Mouse (Mus musculus) midbrain, embryonic 16.5 days (tissue): ENCODE measurements around the gene Me3. TPM values are rescaled to one million over a fixed set of nuclear protein-coding genes. Genes with fewer than 3 reads are reported as not detected.
A peak's percentile ranks its signal among the peaks of the same experiment; 100 is the strongest.

Experiments
- ATAC-seq: fragments of 200-750 bp; cut with Nextera tagmentation; 2 replicates; pipeline ENCODE4 v1.8.0; 2017; ENCODE audit warnings: moderate TSS enrichment
- H3K27ac ChIP-seq: fragments of 300-500 bp; sonication (generic); 2 replicates; pipeline ENCODE4 v1.5.1; 2014; ENCODE audit warnings: mild to moderate bottlenecking, low read length, mixed read lengths
- H3K27me3 ChIP-seq: fragments of 300-500 bp; sonication (generic); 2 replicates; pipeline ENCODE4 v1.6.1; 2014; ENCODE audit warnings: low read depth, low read length, mixed read lengths; ENCODE audit not compliant: control insufficient read depth, insufficient read depth
- H3K36me3 ChIP-seq: fragments of 300-500 bp; sonication (generic); 2 replicates; pipeline ENCODE4 v1.6.1; 2014; ENCODE audit warnings: mild to moderate bottlenecking, low read length, moderate library complexity, mixed read lengths; ENCODE audit not compliant: control insufficient read depth, insufficient read depth
- H3K4me1 ChIP-seq: fragments of 300-500 bp; sonication (generic); 2 replicates; pipeline ENCODE4 v1.6.1; 2014; ENCODE audit warnings: mild to moderate bottlenecking, low read length, mixed read lengths; ENCODE audit not compliant: control insufficient read depth, insufficient read depth
- H3K4me2 ChIP-seq: fragments of 300-500 bp; sonication (generic); 2 replicates; pipeline ENCODE4 v1.6.1; 2014; ENCODE audit warnings: mild to moderate bottlenecking, low read length, mixed read lengths
- H3K4me3 ChIP-seq: fragments of 300-500 bp; sonication (generic); 2 replicates; pipeline ENCODE4 v1.5.1; 2014; ENCODE audit warnings: low read depth, mild to moderate bottlenecking, low read length, moderate library complexity, mixed read lengths
- H3K9ac ChIP-seq: fragments of 300-500 bp; sonication (generic); 2 replicates; pipeline ENCODE4 v1.6.1; 2014; ENCODE audit warnings: low read depth, low read length, mixed read lengths
- H3K9me3 ChIP-seq: fragments of 300-500 bp; sonication (generic); replicated peaks from 2 replicates; pipeline ENCODE4 v1.6.1; 2014; ENCODE audit warnings: mild to moderate bottlenecking, low read length, mixed read lengths; ENCODE audit not compliant: control insufficient read depth, poor library complexity, severe bottlenecking
- WGBS: fragments of 180-500 bp; shearing (Covaris S2); extraction: QIAGEN DNeasy Blood & Tissue Kit; methylation state at CpG from one replicate; pipeline ENCODE4 v1.1.7; 2014; 5-methylcytosine and 5-hydroxymethylcytosine counted together
- polyA plus RNA-seq: library from polyadenylated mRNA; unstranded; fragments of >200 nt; fragmentation: Nextera tagmentation; extraction: Ambion mirVana; gene quantifications from 2 replicates; pipeline ENCODE4 v1.2.1, GENCODE M21; 2015

Gene Me3
- polyA plus RNA-seq, 1 experiment from 2014 or later = 13.8 TPM

- Histone ChIP-seq H3K36me3 (no peaks in the 10 kb centered on the region), H3K27me3 (no peaks in the 10 kb centered on the region), H3K9me3 (no peaks in the 10 kb centered on the region), H3K4me1 (no peaks in the 10 kb centered on the region), H3K9ac (no peak overlapping the region), H3K27ac (no peak overlapping the region), H3K4me2 (no peak overlapping the region), H3K4me3 (no peak overlapping the region)
- whole genome bisulfite sequencing = 37% methylated on average over 15 of the region's 15 CpGs
- ATAC-seq = peak; percentile 92
These were observed 209.6 kb downstream of the Me3 start for GRCm38 (mm10) chr7:89841670-89842403.

DNA sequence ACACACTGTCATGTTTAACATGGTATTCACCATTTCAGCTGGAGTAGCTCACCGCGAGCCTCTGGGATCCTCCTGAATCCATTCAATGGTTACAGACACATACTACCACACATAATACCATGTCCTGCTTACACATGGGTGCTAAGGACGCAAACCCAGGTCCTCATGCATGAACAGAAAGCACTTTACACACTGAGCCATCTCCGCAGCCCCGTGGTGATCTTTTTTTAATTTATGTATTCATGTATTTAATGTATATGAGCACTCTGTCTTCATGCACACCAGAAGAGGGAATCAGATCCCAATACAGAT, 210.2 kb downstream of the Me3 start:
- no peak overlapping the region for H3K9ac ChIP-seq
- 90% methylated on average over 5 of the region's 5 CpGs for WGBS
- ATAC-seq = peak; percentile 22

GRCm38 (mm10) chr7:89843121-89843520, 210.9 kb downstream of the Me3 start:
- H3K4me2 ChIP-seq = no peak overlapping the region
- H3K4me3 ChIP-seq = no peak overlapping the region
- H3K36me3 ChIP-seq = no peaks in the 10 kb centered on the region
- WGBS = 56% methylated on average over 6 of the region's 6 CpGs
- H3K27ac ChIP-seq = no peak overlapping the region
- no peaks in the 10 kb centered on the region for H3K27me3 ChIP-seq
- H3K9me3 ChIP-seq = no peaks in the 10 kb centered on the region
- no peaks in the 10 kb centered on the region for H3K4me1 ChIP-seq
- H3K9ac ChIP-seq = no peak overlapping the region
- ATAC-seq = no peak

More for the DNA sequence above, 210.2 kb downstream of the Me3 start:
- Histone ChIP-seq H3K4me2 (no peak overlapping the region), H3K4me3 (no peak overlapping the region), H3K27ac (no peak overlapping the region), H3K4me1 (no peaks in the 10 kb centered on the region), H3K9me3 (no peaks in the 10 kb centered on the region), H3K36me3 (no peaks in the 10 kb centered on the region), H3K27me3 (no peaks in the 10 kb centered on the region)

- Histone ChIP-seq H3K4me1 (no peaks in the 10 kb centered on the region), H3K36me3 (no peaks in the 10 kb centered on the region), H3K27me3 (no peaks in the 10 kb centered on the region), H3K4me2 (no peak overlapping the region), H3K27ac (no peak overlapping the region), H3K9me3 (no peaks in the 10 kb centered on the region), H3K4me3 (no peak overlapping the region), H3K9ac (no peak overlapping the region)
- WGBS = 30% methylated on average over 6 of the region's 6 CpGs
- no peak for ATAC-seq
These were observed 211.3 kb downstream of the Me3 start for GRCm38 (mm10) chr7:89843533-89843932.

- Histone ChIP-seq H3K4me2 (no peak overlapping the region), H3K4me1 (no peaks in the 10 kb centered on the region), H3K9me3 (no peaks in the 10 kb centered on the region), H3K4me3 (no peak overlapping the region), H3K27me3 (no peaks in the 10 kb centered on the region), H3K9ac (no peak overlapping the region), H3K36me3 (no peaks in the 10 kb centered on the region), H3K27ac (no peak overlapping the region)
- ATAC-seq = no peak
- WGBS = 83% methylated on average over 4 of the region's 4 CpGs
These were observed 213.5 kb downstream of the Me3 start for GRCm38 (mm10) chr7:89845669-89846068.

- H3K4me2 ChIP-seq = no peak overlapping the region
- H3K9me3 ChIP-seq = no peaks in the 10 kb centered on the region
- H3K27ac ChIP-seq = no peak overlapping the region
- H3K9ac ChIP-seq = no peak overlapping the region
- ATAC-seq = no peak
- WGBS = 83% methylated on average over 3 of the region's 3 CpGs
- H3K4me1 ChIP-seq = no peaks in the 10 kb centered on the region
- H3K36me3 ChIP-seq = no peaks in the 10 kb centered on the region
- H3K27me3 ChIP-seq = no peaks in the 10 kb centered on the region
- H3K4me3 ChIP-seq = no peak overlapping the region
These were observed 218.3 kb downstream of the Me3 start for GRCm38 (mm10) chr7:89850510-89850909.

- 71% methylated on average over 10 of the region's 10 CpGs for WGBS
- ATAC-seq = no peak
- Histone ChIP-seq H3K36me3 (no peaks in the 10 kb centered on the region), H3K4me1 (no peaks in the 10 kb centered on the region), H3K9me3 (no peaks in the 10 kb centered on the region), H3K9ac (no peak overlapping the region), H3K4me3 (no peak overlapping the region), H3K27me3 (no peaks in the 10 kb centered on the region), H3K4me2 (no peak overlapping the region), H3K27ac (no peak overlapping the region)
These were observed 220.2 kb downstream of the Me3 start for GRCm38 (mm10) chr7:89852158-89853095.

- no peaks in the 10 kb centered on the region for H3K4me1 ChIP-seq
- H3K9ac ChIP-seq = no peak overlapping the region
- H3K27me3 ChIP-seq = no peaks in the 10 kb centered on the region
- H3K9me3 ChIP-seq = no peaks in the 10 kb centered on the region
- no peak overlapping the region for H3K4me3 ChIP-seq
- no peak overlapping the region for H3K4me2 ChIP-seq
- H3K36me3 ChIP-seq = no peaks in the 10 kb centered on the region
- H3K27ac ChIP-seq = no peak overlapping the region
- WGBS = 82% methylated on average over 5 of the region's 5 CpGs
- no peak for ATAC-seq
These were observed 220.9 kb downstream of the Me3 start for GRCm38 (mm10) chr7:89853131-89853530.

DNA sequence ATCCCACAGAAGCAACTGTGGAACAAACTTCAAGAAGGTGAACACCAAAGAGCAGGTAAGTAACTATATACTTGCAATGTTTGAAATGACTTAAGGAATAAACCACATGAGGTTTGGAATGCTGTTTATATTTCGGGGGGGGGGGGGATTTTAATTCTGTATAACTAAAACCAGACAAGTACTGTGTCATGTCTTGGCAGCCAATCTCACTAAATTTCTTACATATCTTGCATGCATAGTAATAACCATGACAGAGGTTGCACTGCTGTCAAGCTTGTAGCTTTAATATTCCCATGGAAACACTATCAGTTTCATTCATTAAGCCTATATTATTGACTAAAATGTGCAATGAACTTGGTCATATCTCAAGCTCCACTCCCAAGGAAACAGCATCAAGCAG, 223.0 kb downstream of the Me3 start:
- Histone ChIP-seq H3K27me3 (no peaks in the 10 kb centered on the region), H3K27ac (no peak overlapping the region), H3K9me3 (no peaks in the 10 kb centered on the region), H3K4me2 (no peak overlapping the region), H3K4me3 (no peak overlapping the region), H3K4me1 (no peaks in the 10 kb centered on the region), H3K36me3 (no peaks in the 10 kb centered on the region), H3K9ac (no peak overlapping the region)
- WGBS = 84% methylated on average over 1 of the region's 1 CpGs
- no peak for ATAC-seq
